Mouse (Mus musculus): Measurements from ENCODE around the gene Amd1.

DNA sequence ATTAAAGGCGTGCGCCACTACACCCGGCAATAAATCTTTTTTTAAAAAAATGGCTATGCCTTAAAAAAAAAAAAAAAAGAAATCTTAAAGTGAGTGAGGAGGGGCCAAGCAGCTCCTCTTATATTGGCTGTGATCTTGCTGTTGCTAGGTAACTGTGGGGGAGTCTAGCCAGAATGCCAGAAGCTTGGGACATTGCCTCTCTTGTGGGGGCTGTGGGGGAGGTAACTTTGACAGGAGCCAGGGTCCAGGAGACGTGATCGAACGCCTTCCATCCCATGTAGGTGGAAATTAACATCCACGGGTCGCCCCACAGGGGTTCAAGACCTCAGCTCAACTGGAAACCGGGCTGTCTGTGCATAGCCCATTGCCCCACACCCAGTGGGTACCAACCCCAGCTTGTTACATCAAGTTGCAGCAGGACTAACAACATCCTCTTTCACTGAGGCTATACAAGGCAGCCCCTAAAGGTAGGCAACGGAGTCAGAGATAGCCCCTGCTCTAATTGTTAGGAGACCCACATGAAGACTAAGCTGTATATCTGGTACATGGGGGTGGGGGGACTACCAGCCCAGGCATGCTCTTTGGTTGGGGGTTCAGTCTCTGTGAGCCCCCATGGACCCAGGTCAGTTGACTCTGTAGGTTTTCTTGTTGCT is 17.7 kb downstream of the Amd1 start:
- TF ChIP-seq POLR2A (IDR thresholded peaks at IDR 0.05; ENCODE audit: low read depth, low read length): no peak
- TF ChIP-seq CTCF (IDR thresholded peaks at IDR 0.05; ENCODE audit: extremely low read depth, insufficient read depth, insufficient read length, insufficient replicate concordance): no peak

Data from spleen, adult 2 months (tissue).